Mouse (Mus musculus): ENCODE results near the gene Lpp. TPM values are rescaled to one million over a fixed set of nuclear protein-coding genes. Genes with fewer than 3 reads are reported as not detected.
"Not testable (repeated sequence)": the region's sequence is repeated elsewhere in the genome, so short reads cannot be mapped to it uniquely, and the experiment has no call there.

Lpp gene
- polyA plus RNA-seq, 1 experiment from 2014 or later = 25.9 TPM

DNA sequence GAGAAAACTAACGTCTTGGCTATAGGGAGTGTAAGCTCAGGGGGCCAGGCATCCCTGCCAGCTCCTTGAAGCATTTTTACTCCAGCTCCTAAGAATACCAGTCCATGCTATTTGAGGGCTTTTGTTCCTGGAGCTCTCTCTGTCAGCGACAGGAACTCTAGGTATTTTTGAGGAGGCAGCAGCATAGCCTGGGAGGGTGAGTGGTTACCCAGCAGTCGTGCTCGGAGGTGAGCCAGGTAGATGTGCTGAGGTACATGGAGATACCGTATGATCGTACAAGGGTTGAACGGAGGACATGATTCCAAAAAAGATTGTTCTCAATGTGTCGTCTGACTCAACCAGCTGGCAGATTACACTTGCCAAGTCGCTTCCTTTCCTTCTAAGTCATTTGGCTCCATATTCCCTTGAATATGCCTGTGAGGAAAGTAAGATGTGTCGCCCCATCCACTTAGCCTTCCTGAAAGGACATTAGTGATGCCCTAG is 597.8 kb downstream of the Lpp start:
- no peak overlapping the region for H3K4me2 ChIP-seq (replicated peaks)
- no peaks in the 10 kb centered on the region for H3K36me3 ChIP-seq
- H3K9me3 ChIP-seq (replicated peaks) = no peaks in the 10 kb centered on the region
- 86% methylated on average over 10 of the region's 10 CpGs for WGBS
- H3K4me1 ChIP-seq = no peaks in the 10 kb centered on the region
- no peaks in the 10 kb centered on the region for H3K27me3 ChIP-seq
- no peak for ATAC-seq (ENCODE audit: low FRiP score)
- no peak overlapping the region for H3K9ac ChIP-seq
- no peak overlapping the region for H3K27ac ChIP-seq
- H3K4me3 ChIP-seq = no peak overlapping the region

DNA sequence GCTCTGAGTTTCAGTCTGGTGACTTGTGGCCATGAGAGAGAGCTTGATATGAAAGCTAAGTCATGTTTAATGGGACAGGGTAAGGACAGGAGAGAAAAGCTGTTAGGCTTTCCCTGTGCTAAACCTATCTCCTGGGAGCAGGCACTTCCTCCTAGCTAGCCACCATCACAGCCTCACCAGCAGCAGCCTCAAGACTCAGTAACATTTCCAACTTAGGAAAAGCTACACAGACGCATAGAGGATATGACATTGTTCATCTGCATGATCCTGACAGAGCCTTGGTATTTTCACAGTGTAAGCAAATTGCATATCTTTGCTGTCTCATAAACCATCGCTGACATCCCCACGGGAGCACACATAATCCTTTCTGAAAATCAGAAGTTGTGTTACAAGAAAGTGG is 598.7 kb downstream of the Lpp start:
- no peak overlapping the region for H3K9ac ChIP-seq
- no peaks in the 10 kb centered on the region for H3K4me1 ChIP-seq
- H3K9me3 ChIP-seq (replicated peaks) = no peaks in the 10 kb centered on the region
- ATAC-seq (ENCODE audit: low FRiP score) = no peak
- H3K4me2 ChIP-seq (replicated peaks) = no peak overlapping the region
- no peaks in the 10 kb centered on the region for H3K36me3 ChIP-seq
- no peak overlapping the region for H3K4me3 ChIP-seq
- 86% methylated on average over 3 of the region's 3 CpGs for WGBS
- H3K27me3 ChIP-seq = no peaks in the 10 kb centered on the region
- no peak overlapping the region for H3K27ac ChIP-seq

DNA sequence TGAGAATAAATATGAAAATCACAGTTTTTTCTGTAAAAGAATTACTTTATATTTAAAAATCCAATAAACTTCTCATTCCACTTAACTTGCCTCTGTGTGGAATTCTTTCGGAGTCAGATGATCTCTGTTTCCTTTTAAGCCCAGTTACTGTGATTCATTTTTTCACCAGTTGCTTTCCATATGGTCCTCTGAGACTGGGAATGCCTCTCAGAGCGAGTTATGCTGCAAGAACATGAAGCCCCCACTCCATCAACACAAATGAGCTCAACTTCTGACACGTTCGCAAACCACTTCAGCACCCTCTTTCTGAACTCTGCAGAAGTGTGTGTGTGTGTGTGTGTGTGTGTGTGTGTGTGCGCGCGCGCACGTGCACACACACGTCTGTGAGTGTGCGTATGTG is 599.2 kb downstream of the Lpp start:
- H3K4me2 ChIP-seq (replicated peaks) = no peak overlapping the region
- no peaks in the 10 kb centered on the region for H3K9me3 ChIP-seq (replicated peaks)
- no peak overlapping the region for H3K4me3 ChIP-seq
- H3K4me1 ChIP-seq = no peaks in the 10 kb centered on the region
- H3K27ac ChIP-seq = no peak overlapping the region
- no peaks in the 10 kb centered on the region for H3K27me3 ChIP-seq
- H3K9ac ChIP-seq = no peak overlapping the region
- no peaks in the 10 kb centered on the region for H3K36me3 ChIP-seq
- no peak for ATAC-seq (ENCODE audit: low FRiP score)
- 90% methylated on average over 11 of the region's 11 CpGs for WGBS

DNA sequence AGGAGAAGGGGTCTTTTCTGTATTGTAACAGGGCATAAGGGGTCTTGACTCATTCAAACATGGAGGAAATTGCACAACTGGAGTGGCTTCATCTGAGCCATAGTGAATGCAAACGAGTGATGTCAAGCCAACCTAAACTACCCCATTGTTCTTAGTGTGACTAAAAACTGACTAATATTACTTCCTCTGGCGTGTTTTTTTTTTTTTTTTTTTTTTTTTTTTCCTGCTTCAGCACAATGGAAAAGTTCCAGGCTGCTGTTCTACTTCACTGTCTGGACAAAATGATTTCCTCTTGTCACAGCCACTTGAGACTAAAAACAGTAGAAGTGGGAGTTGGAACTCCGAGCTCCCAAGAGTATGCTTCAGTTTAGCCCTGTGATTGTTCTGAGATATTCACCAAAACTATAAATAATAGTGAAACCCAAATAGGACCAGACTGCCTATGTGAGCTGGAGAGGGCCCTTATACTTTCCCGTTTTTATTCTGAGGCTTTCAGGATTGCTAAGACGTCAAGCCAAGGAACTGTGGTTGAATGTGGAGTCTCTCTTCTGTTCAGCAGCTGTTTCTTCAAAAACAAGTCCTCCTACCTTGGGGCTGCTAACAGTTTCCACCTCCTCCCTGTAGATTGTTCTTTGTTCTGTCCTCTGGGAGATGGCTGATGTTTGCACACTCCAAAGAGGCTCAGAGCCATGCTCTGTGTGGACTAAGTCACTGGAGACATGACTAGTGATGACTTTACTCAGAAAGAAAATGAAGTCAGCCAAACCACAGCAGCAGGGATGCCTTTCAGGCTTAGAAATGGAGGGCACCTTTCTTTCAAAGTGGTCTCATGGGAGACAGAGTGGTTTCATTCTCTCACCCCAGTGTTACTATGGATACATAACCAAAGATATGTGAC is 617.9 kb downstream of the Lpp start:
- WGBS = 74% methylated on average over 5 of the region's 5 CpGs
- Histone ChIP-seq H3K4me1 (peaks cover 7% of the 10 kb centered on the region), H3K36me3 (no peaks in the 10 kb centered on the region), H3K27me3 (no peaks in the 10 kb centered on the region), H3K4me3 (no peak overlapping the region), H3K9ac (no peak overlapping the region), H3K9me3 (replicated peaks) (no peaks in the 10 kb centered on the region), H3K27ac (no peak overlapping the region), H3K4me2 (replicated peaks) (no peak overlapping the region)
- ATAC-seq (ENCODE audit: low FRiP score) = no peak

GRCm38 (mm10) chr16:25012938-25013337 is 619.6 kb downstream of the Lpp start:
- H3K27me3 ChIP-seq = no peaks in the 10 kb centered on the region
- peaks cover 12% of the 10 kb centered on the region for H3K4me1 ChIP-seq
- H3K27ac ChIP-seq = no peak overlapping the region
- H3K4me3 ChIP-seq = no peak overlapping the region
- no peaks in the 10 kb centered on the region for H3K9me3 ChIP-seq (replicated peaks)
- no peak overlapping the region for H3K4me2 ChIP-seq (replicated peaks)
- H3K9ac ChIP-seq = no peak overlapping the region
- no peaks in the 10 kb centered on the region for H3K36me3 ChIP-seq
- ATAC-seq (ENCODE audit: low FRiP score) = no peak
- WGBS = 92% methylated on average over 3 of the region's 3 CpGs

GRCm38 (mm10) chr16:25016261-25016836 is 623.0 kb downstream of the Lpp start:
- no peaks in the 10 kb centered on the region for H3K9me3 ChIP-seq (replicated peaks)
- H3K4me2 ChIP-seq (replicated peaks) = no peak overlapping the region
- 52% methylated on average over 4 of the region's 4 CpGs for WGBS
- ATAC-seq (ENCODE audit: low FRiP score) = peak; percentile 83
- no peak overlapping the region for H3K9ac ChIP-seq
- peaks cover 12% of the 10 kb centered on the region for H3K4me1 ChIP-seq
- H3K27ac ChIP-seq = no peak overlapping the region
- no peaks in the 10 kb centered on the region for H3K27me3 ChIP-seq
- no peak overlapping the region for H3K4me3 ChIP-seq
- no peaks in the 10 kb centered on the region for H3K36me3 ChIP-seq

DNA sequence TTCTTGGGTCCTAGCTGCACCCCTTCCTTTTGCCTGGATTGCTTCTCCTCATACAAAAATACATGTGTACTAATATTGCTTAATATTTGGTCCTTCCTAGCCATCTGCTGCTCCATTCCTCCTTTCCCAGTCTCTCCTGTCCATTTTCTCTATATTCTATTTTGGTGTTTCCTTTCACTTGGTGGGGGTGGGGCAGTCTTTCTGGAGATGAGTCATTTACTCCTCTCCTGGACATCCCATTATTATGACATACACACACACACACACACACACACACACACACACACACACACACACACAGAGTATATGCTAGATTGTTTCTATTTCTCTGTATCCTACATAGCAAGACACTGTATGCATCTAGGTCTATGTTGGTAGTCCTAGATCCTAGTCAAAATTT is 623.7 kb downstream of the Lpp start:
- H3K27me3 ChIP-seq = no peaks in the 10 kb centered on the region
- no peak for ATAC-seq (ENCODE audit: low FRiP score)
- no peak overlapping the region for H3K9ac ChIP-seq

DNA sequence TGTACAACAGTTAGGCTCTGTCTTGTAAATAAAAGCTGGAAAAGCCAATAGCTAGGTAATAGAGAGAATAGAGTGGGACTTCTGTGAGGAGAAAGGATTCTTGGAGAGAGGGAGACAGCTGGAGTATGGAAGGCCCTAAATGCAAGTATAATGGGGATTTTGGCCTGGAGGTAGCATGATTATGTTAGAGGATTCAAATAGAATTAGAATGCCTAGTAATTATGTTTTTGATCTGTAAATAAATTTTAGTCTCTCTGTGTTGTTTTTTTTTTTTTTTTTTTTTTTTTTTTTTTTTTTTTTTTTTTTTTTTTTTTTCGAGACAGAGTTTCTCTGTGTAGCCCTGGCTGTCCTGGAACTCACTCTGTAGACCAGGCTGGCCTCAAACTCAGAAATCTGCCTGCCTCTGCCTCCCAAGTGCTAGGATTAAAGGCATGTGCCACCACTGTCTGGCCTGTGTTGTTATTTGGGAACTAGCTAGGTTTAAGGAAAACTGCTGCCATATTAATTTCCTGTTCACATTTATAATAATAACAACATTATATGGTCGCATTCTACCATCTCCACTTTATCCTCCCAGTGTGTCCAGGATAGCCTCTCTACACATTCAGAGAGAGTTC is 628.5 kb downstream of the Lpp start:
- H3K27ac ChIP-seq; H3K36me3 ChIP-seq; H3K9ac ChIP-seq; H3K4me2 ChIP-seq (replicated peaks); H3K9me3 ChIP-seq (replicated peaks); ATAC-seq (ENCODE audit: low FRiP score); H3K4me3 ChIP-seq; H3K27me3 ChIP-seq; H3K4me1 ChIP-seq: not testable (repeated sequence)
- 76% methylated on average over 2 of the region's 2 CpGs for WGBS

More for the DNA sequence above, 623.7 kb downstream of the Lpp start:
- Histone ChIP-seq H3K4me2 (replicated peaks) (no peak overlapping the region), H3K9me3 (replicated peaks) (no peaks in the 10 kb centered on the region), H3K4me3 (no peak overlapping the region), H3K36me3 (no peaks in the 10 kb centered on the region), H3K27ac (no peak overlapping the region), H3K4me1 (peaks cover 12% of the 10 kb centered on the region)

DNA sequence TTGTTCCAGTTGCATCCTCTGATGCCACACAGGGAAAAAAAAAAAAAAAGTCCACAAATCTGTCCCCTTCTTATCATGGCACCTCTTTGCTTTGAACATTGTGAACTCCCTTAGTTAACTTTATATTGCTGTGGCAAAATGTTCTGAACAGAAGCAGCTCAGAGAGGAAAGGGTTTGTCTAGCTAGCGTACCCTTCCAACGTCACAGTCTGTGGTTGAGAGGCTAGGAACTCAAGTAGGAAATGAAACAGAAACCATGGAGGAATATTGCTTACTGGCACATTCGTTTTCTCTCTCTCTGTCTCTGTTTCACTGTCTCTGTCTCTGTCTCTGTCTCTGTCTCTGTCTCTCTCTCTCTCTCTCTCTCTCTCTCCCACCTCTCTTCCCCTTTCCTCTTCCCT is 631.3 kb downstream of the Lpp start:
- H3K36me3 ChIP-seq = no peaks in the 10 kb centered on the region
- H3K4me2 ChIP-seq (replicated peaks) = no peak overlapping the region
- no peaks in the 10 kb centered on the region for H3K27me3 ChIP-seq
- H3K9ac ChIP-seq = no peak overlapping the region
- no peak overlapping the region for H3K4me3 ChIP-seq
- H3K4me1 ChIP-seq = no peaks in the 10 kb centered on the region
- no peak for ATAC-seq (ENCODE audit: low FRiP score)
- no peak overlapping the region for H3K27ac ChIP-seq
- 93% methylated on average over 3 of the region's 3 CpGs for WGBS
- H3K9me3 ChIP-seq (replicated peaks) = no peaks in the 10 kb centered on the region

DNA sequence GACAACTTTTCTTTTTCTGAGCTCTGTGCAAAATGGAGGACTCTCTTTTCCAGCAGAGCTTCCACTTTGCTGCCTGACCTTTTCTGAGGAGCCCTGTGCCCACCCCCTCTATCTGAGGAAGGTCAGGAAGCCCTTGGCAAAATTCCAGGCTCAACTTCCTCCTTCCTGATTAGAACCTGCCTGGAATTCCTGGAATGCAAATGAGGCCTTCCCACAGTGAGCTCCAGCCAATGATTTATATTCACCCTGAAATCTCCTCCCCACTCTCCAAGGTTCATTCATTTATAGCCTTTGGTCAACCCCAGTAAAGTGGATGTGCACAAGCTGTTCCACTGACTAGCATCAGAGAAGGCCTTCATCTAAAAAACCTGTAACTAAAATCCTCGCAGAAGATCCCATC is 632.9 kb downstream of the Lpp start:
- Histone ChIP-seq H3K27ac (no peak overlapping the region), H3K9me3 (replicated peaks) (no peaks in the 10 kb centered on the region), H3K27me3 (no peaks in the 10 kb centered on the region), H3K4me3 (no peak overlapping the region), H3K4me2 (replicated peaks) (no peak overlapping the region), H3K36me3 (no peaks in the 10 kb centered on the region), H3K9ac (no peak overlapping the region), H3K4me1 (no peaks in the 10 kb centered on the region)
- no peak for ATAC-seq (ENCODE audit: low FRiP score)
- 91% methylated on average over 1 of the region's 1 CpGs for WGBS

DNA sequence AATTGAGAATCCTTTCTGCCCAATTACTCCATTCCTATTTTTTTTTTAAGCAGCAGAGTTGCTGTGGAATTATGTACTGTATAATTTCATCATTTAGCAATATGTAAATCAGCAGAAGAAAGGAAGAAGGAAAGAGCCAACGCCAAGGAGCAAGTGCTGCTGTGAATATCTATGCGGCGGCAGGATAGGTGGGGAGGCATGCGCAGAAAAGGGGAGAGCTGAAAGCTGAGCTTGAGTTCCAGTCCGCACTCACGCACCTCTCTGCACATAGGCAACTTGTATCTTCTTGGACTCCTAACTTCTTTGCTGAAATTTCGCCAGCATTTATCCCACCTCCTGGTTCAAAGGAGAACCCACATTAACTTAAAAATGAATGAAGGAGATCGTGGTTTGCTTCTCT is 636.2 kb downstream of the Lpp start:
- ATAC-seq (ENCODE audit: low FRiP score) = no peak
- H3K4me2 ChIP-seq (replicated peaks) = no peak overlapping the region
- no peaks in the 10 kb centered on the region for H3K9me3 ChIP-seq (replicated peaks)
- 86% methylated on average over 8 of the region's 8 CpGs for WGBS
- no peak overlapping the region for H3K9ac ChIP-seq
- no peaks in the 10 kb centered on the region for H3K4me1 ChIP-seq
- H3K27me3 ChIP-seq = no peaks in the 10 kb centered on the region
- no peaks in the 10 kb centered on the region for H3K36me3 ChIP-seq
- no peak overlapping the region for H3K27ac ChIP-seq
- H3K4me3 ChIP-seq = no peak overlapping the region

- no peak overlapping the region for H3K27ac ChIP-seq
- no peak overlapping the region for H3K9ac ChIP-seq
- no peak overlapping the region for H3K4me2 ChIP-seq (replicated peaks)
- H3K4me3 ChIP-seq = no peak overlapping the region
- ATAC-seq (ENCODE audit: low FRiP score) = no peak
- H3K36me3 ChIP-seq = no peaks in the 10 kb centered on the region
- no peaks in the 10 kb centered on the region for H3K4me1 ChIP-seq
- no peaks in the 10 kb centered on the region for H3K9me3 ChIP-seq (replicated peaks)
- no peaks in the 10 kb centered on the region for H3K27me3 ChIP-seq
- WGBS = 71% methylated on average over 6 of the region's 6 CpGs
These were observed 644.1 kb downstream of the Lpp start for GRCm38 (mm10) chr16:25037361-25037760.
